Mouse (Mus musculus): Measurements from ENCODE around the gene Mical2.

DNA sequence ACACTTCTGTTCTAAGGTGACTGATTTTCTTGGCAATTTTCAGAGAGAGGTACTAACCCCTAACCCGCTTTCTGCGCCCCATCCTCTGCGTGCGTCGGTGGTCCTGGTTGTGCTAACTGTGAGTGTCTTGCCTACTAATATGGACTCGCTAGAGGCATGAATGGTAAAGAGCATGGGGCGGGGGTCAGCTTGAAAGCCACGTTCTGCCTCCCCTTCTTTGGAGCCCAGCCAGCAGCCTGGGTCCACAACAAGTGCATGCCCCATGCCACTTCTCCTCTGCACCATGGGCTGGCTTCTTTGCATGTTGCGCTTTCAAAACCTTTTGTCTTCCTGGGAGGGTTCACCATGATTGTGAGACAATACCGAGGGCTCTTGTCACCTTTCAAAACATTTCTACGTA, 128.3 kb downstream of the Mical2 start:
- no peak for TF ChIP-seq EP300 (IDR thresholded peaks at IDR 0.05; ENCODE audit: low read depth)
- TF ChIP-seq CTCF (IDR thresholded peaks at IDR 0.05; ENCODE audit: low read depth): no peak

Data from liver, postnatal 0 days (tissue).